Mouse (Mus musculus): Measurements from ENCODE around the gene Olfr1294. TPM values are rescaled to one million over a fixed set of nuclear protein-coding genes. Genes with fewer than 3 reads are reported as not detected.

Gene Olfr1294
- not detected for total RNA-seq (2021)

GRCm38 (mm10) chr2:111540191-111540590, at the start of gene Olfr1294:
Olfr1294 (minus strand) TSS chr2:111540291.
- no peak for DNase-seq

- no peak for DNase-seq
Observed at GRCm38 (mm10) chr2:111569581-111569980, 29.5 kb upstream of the Olfr1294 start, which contains the start of gene Olfr1295. Olfr1295 (minus strand) TSS chr2:111569681.

- no peak for DNase-seq
Observed at GRCm38 (mm10) chr2:111524903-111525302, 15.2 kb downstream of the Olfr1294 start, which contains the start of gene Olfr1293-ps. Olfr1293-ps (plus strand) TSS chr2:111525203.

- no peak for DNase-seq
Observed at GRCm38 (mm10) chr2:111517451-111517850, 22.6 kb downstream of the Olfr1294 start.

- DNase-seq: no peak
Observed at GRCm38 (mm10) chr2:111496880-111497279, 43.2 kb downstream of the Olfr1294 start, which contains the start of gene Olfr1291-ps1. Olfr1291-ps1 (plus strand) TSS chr2:111497180.

- DNase-seq: no peak
Observed at GRCm38 (mm10) chr2:111493729-111494128, 46.4 kb downstream of the Olfr1294 start, which contains the start of gene Olfr1290. Olfr1290 (minus strand) TSS chr2:111493829.

Other genes starting within 250 kb of the Olfr1294 start
- gene Olfr1279, start 239.7 kb downstream of the Olfr1294 start, total RNA-seq (2021): not detected
- gene Olfr1280, start 226.3 kb downstream of the Olfr1294 start, total RNA-seq (2021): not detected
- gene Olfr1281, start 213.8 kb downstream of the Olfr1294 start, total RNA-seq (2021): not detected
- gene Olfr1282, start 204.2 kb downstream of the Olfr1294 start, total RNA-seq (2021): not detected
- gene Olfr1283, start 173.5 kb downstream of the Olfr1294 start, total RNA-seq (2021): not detected
- gene Olfr1284, start 164.8 kb downstream of the Olfr1294 start, total RNA-seq (2021): not detected
- gene Olfr1286, start 117.2 kb downstream of the Olfr1294 start, total RNA-seq (2021): not detected
- not detected for gene Olfr1287, start 91.1 kb downstream of the Olfr1294 start, total RNA-seq (2021)
- not detected for gene Olfr1288, start 66.2 kb downstream of the Olfr1294 start, total RNA-seq (2021)
- gene Olfr1289, start 59.5 kb downstream of the Olfr1294 start, total RNA-seq (2021): not detected
- not detected for gene Olfr1290, start 46.5 kb downstream of the Olfr1294 start, total RNA-seq (2021)
- not detected for gene Olfr1291-ps1, start 43.1 kb downstream of the Olfr1294 start, total RNA-seq (2021)
- not detected for gene Olfr1293-ps, start 15.1 kb downstream of the Olfr1294 start, total RNA-seq (2021)
- gene Olfr1295, start 29.4 kb upstream of the Olfr1294 start, total RNA-seq (2021): not detected
- not detected for gene Olfr1297, start 86.2 kb upstream of the Olfr1294 start, total RNA-seq (2021)
- gene Olfr1298, start 108.9 kb upstream of the Olfr1294 start, total RNA-seq (2021): not detected
- gene Olfr1299, start 121.1 kb upstream of the Olfr1294 start, total RNA-seq (2021): not detected
- not detected for gene Olfr1301, start 210.7 kb upstream of the Olfr1294 start, total RNA-seq (2021)
- not detected for gene Olfr1302, start 237.1 kb upstream of the Olfr1294 start, total RNA-seq (2021)